Mouse (Mus musculus): ENCODE data around the gene Nod1.
"Not testable (repeated sequence)": the region's sequence is repeated elsewhere in the genome, so short reads cannot be mapped to it uniquely, and the experiment has no call there.

Nod1 gene

GRCm38 (mm10) chr6:54975616-54976015 lies 3.2 kb upstream of the Nod1 start:
- no peak for DNase-seq

- DNase-seq: peak in 1 of 2 experiments; percentile 34
These were observed 2.1 kb upstream of the Nod1 start for GRCm38 (mm10) chr6:54974501-54974900.

GRCm38 (mm10) chr6:54972929-54973211 lies 458 bp upstream of the Nod1 start:
- DNase-seq: no peak

- no peak for DNase-seq
These were observed 691 bp downstream of the Nod1 start for GRCm38 (mm10) chr6:54971731-54972110.

- DNase-seq: no peak
These were observed 1.9 kb downstream of the Nod1 start for GRCm38 (mm10) chr6:54970506-54970905.

- no peak for DNase-seq
These were observed 2.6 kb downstream of the Nod1 start for GRCm38 (mm10) chr6:54969801-54970200.

- no peak for DNase-seq
These were observed 4.8 kb downstream of the Nod1 start for GRCm38 (mm10) chr6:54967591-54967990.

GRCm38 (mm10) chr6:54965234-54965633 lies 7.2 kb downstream of the Nod1 start:
- no peak for DNase-seq

- no peak for DNase-seq
These were observed 7.7 kb downstream of the Nod1 start for GRCm38 (mm10) chr6:54964755-54965154.

GRCm38 (mm10) chr6:54963599-54963998 lies 8.8 kb downstream of the Nod1 start:
- DNase-seq: no peak

GRCm38 (mm10) chr6:54957655-54958054 lies 14.8 kb downstream of the Nod1 start:
- DNase-seq: no peak

- no peak for DNase-seq
These were observed 16.0 kb downstream of the Nod1 start for GRCm38 (mm10) chr6:54956425-54956824.

- no peak for DNase-seq
These were observed 16.5 kb downstream of the Nod1 start for GRCm38 (mm10) chr6:54955949-54956348.

GRCm38 (mm10) chr6:54954659-54955414 lies 17.6 kb downstream of the Nod1 start:
- DNase-seq: no peak

- not testable (repeated sequence) for DNase-seq
These were observed 19.0 kb downstream of the Nod1 start for GRCm38 (mm10) chr6:54953399-54953798.

GRCm38 (mm10) chr6:54952542-54952941 lies 19.9 kb downstream of the Nod1 start:
- no peak for DNase-seq

GRCm38 (mm10) chr6:54948682-54949081 lies 23.7 kb downstream of the Nod1 start:
- DNase-seq: no peak

- no peak for DNase-seq
These were observed 26.0 kb downstream of the Nod1 start for GRCm38 (mm10) chr6:54946241-54946953.

- no peak for DNase-seq
These were observed 27.9 kb downstream of the Nod1 start for GRCm38 (mm10) chr6:54944551-54944950.

- DNase-seq: no peak
These were observed 28.7 kb downstream of the Nod1 start for GRCm38 (mm10) chr6:54943753-54944152.

GRCm38 (mm10) chr6:54943292-54943691 lies 29.1 kb downstream of the Nod1 start:
- DNase-seq: no peak

- no peak for DNase-seq
These were observed 31.3 kb downstream of the Nod1 start for GRCm38 (mm10) chr6:54941149-54941548.

GRCm38 (mm10) chr6:54940126-54940525 lies 32.3 kb downstream of the Nod1 start:
- no peak for DNase-seq

- no peak for DNase-seq
These were observed 32.8 kb downstream of the Nod1 start for GRCm38 (mm10) chr6:54939631-54940030.

GRCm38 (mm10) chr6:54936496-54936895 lies 35.9 kb downstream of the Nod1 start:
- DNase-seq: no peak
